Mouse (Mus musculus) G1E-ER4 (cell line): ENCODE results near the gene Lrfn3. TPM values are rescaled to one million over a fixed set of nuclear protein-coding genes. Genes with fewer than 3 reads are reported as not detected.

Experiments
- GATA1 ChIP-seq: IDR thresholded peaks from one replicate; pipeline ENCODE4 v1.8.0; 2012; ENCODE audit warnings: low read length, inconsistent platforms
- polyA plus RNA-seq: library from polyadenylated mRNA; stranded (reverse); fragments of >175 nt; gene quantifications from 2 replicates; pipeline ENCODE4 v1.2.3, GENCODE M21; 2012

Lrfn3 gene
- polyA plus RNA-seq, 1 experiment: not detected

DNA sequence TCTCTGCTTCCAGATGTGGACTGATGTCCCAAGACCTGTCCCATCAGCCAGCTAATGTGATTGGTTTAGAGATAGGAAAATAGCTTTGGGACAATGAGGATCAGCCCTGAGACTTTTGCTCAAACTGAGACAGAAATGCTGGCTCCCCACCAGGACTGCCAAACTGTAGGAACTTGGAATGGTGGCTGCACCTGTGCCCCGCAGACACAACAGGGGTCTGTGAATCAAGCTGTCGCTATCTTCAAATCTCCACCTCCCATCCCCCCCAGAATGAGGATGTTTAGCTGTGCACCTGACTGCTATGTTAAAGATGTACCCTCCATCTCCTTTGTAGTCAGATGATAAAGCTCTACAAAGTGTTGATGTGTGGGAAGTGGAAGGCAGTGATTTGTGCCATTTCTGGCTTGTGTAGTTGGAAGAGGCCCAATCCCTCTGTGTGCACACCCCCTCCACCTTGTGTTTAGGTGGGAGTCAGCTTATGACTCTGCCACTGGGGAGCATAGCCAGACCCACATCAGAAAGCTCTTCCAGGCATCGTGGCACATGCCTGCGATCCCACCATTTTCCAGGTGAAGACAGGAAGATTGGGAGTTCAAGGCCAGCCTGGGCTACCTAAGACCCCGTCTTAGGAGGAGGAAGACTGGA lies 38.1 kb downstream of the Lrfn3 start:
- no peak for TF ChIP-seq GATA1

GRCm38 (mm10) chr7:30323795-30324194 lies 38.8 kb downstream of the Lrfn3 start, which contains the start of gene Sdhaf1:
TSS of gene Sdhaf1 (minus strand) at chr7:30323895.
- no peak for TF ChIP-seq GATA1

GRCm38 (mm10) chr7:30322865-30323264 lies 39.7 kb downstream of the Lrfn3 start:
- no peak for TF ChIP-seq GATA1

DNA sequence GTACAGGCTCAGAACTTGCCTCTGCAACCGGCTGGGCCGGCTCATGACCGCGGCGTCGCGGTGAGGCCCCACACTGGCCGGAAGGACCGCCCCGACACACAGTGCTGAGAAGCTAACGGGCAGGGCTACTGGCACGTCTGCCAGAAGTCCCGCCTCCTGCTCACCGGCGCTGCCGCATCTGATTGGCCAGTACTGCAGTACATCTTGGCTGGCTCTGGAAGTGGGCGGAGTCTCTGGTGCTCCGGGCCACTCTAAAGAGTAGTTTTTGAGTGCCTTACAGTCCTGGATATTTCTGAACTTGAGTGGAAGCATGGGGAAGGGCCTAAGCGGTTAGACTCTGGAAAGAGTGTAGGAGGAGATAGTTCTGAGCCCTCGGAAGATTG lies 40.3 kb downstream of the Lrfn3 start:
- TF ChIP-seq GATA1: no peak

GRCm38 (mm10) chr7:30321539-30322284 lies 40.9 kb downstream of the Lrfn3 start, which contains the start of gene E130208F15Rik:
TSS of gene E130208F15Rik (plus strand) at chr7:30321740.
- no peak for TF ChIP-seq GATA1

GRCm38 (mm10) chr7:30320946-30321345 lies 41.6 kb downstream of the Lrfn3 start:
- no peak for TF ChIP-seq GATA1

DNA sequence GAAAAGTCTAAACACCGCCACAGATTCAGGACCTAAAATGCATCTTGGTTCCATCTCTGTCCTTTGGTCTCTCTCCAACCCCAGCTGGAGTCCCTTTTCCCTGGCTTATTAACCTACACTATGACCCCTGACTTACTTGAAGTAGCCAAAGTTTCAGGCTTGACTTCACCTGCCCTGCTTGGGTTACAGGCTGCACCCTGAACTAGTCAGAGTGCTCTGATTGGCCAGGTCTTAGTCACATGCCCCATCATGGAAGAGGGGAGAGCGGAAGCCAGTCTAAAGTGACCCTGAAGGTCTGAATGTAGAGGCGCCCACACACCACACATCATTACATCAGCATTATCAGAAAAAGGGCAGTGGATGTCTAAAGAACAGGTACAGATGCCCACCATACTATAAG lies 44.4 kb downstream of the Lrfn3 start:
- TF ChIP-seq GATA1: no peak

DNA sequence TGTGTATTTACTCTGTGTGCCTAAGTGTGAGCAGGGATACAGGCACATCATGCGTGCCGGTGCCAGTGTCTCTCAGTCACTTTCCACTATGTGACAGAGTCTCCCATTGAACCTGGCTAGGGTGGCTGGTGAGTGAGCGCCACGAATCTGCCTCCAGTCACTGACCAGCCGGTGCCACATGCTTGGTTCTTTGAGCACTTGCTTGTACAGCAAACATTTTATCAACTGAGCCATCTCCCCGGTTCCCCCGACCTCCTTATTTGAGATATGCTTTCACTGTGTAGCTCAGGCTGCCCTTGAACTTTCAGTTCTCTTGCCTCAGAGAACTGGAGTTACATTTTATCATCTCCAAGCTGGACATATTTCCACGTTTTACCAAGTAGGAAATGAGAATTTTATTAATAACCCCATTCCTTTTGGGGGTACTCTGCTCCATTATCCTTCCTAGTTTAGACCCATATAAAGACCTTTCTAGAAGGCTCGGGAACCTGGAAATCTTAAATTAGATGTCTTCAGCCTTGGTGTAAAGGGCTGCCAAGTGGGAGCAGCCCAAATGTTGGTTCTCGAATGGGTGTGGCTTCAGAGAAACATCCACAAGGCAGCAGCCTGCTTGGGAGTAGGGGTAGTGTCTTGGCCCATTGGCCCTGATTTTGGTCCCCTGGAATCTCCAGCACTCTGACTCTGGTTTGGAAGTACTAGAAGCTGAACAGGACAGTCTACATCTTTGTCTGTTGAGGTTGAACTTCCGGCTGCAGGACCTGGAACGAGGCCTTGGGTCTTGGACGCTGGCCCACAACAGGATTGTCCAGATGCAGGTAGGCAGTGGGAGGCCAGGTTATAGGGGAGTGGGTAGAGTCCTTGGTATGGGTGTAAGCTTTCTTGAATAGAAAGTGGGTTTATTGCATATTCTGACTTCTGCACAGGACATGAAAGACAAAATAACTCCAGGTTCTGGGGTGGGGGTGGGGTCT lies 46.7 kb downstream of the Lrfn3 start:
- TF ChIP-seq GATA1: no peak

GRCm38 (mm10) chr7:30314721-30315155 lies 47.8 kb downstream of the Lrfn3 start, which contains the start of gene Syne4:
TSS of gene Syne4 (plus strand) at chr7:30314807.
- no peak for TF ChIP-seq GATA1

DNA sequence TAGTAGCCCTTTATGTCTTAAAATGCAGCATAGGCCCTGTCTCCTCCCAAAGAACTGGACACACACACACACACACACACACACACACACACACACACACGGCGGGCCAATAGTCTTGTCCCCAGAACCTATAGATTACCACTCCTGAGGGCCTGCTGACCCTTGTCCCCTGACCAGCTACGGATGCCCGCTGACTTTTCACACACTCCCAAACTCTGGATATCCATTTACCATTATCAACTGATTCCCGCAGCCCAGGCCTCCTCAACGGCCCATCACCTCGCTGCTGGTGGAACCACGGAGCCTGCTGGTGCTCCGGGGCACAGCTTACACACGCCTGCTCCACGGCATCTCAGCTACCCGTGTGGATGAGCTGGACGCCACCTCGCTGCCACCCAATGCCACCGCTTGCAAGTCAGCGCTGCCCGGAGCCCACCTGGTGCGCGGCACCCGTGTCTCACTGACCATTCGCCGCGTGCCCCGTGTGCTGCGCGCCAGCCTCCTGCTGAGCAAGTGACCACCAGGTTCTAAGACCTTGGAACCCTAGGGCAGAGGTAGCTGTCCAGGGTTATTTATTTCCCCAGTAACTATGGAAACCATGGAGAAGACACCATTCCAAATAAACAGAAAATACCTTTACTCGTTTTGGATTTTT lies 48.8 kb downstream of the Lrfn3 start:
- TF ChIP-seq GATA1: no peak

DNA sequence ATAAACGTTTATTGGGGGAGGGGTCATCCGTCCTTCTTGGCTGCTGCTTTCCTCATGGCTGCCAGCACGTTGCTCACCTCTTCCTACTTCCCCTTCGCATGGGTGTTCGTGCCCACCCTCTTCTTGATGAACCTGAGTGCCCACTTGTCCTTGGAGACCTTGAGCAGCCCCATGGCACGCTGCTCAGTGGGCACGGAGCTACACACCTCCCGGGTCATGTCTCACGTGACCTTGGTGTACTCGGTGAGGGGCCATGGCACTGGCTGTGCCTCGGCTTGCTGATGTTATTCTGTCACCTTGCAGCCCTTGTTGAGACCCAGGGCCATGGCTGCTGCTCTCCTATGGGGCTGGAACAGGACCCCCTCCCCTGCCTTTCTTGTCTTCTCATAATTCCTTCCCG lies 52.4 kb downstream of the Lrfn3 start:
- TF ChIP-seq GATA1: no peak

DNA sequence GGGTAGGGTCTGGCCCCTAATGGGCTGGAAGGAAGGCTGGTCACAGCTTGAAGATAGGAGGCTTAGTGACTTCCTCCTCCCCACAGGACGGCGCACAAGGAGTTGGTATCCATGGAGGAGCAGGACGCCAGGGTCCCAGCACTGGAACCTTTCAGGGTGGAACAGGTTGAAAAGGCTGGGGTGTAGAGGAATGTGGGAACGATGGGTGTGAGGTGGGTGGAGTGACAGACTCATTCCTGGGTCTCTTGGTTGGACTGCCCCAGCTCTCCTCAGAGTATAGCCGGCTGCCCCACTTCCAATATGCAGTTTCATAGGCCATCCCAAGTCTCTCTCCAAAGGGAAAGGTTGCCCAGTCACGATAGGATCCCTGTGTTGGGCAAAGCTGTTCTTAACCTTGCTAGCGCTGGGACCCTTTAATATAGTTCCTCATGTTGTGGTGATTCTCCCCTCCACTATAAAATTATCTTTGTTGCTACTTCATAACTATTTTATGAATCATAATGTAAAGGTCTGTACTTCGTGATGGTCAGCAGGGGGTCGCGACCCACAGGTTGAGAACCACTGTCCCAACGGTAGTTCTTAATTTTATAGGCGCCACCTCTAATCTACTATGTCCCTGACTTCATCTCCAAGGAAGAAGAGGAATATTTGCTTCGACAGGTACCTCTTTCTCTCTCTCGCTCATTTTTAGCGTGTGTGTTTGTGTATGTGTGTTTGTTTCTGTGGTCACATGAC lies 53.0 kb downstream of the Lrfn3 start:
- TF ChIP-seq GATA1: no peak

- TF ChIP-seq GATA1: no peak
These were observed 54.2 kb downstream of the Lrfn3 start, which contains the start of gene Alkbh6 for GRCm38 (mm10) chr7:30308076-30309005. TSS of gene Alkbh6 (plus strand) at chr7:30308717.
